ENCODE assay signal across 16 mouse cellular contexts in the genomic region with DNA sequence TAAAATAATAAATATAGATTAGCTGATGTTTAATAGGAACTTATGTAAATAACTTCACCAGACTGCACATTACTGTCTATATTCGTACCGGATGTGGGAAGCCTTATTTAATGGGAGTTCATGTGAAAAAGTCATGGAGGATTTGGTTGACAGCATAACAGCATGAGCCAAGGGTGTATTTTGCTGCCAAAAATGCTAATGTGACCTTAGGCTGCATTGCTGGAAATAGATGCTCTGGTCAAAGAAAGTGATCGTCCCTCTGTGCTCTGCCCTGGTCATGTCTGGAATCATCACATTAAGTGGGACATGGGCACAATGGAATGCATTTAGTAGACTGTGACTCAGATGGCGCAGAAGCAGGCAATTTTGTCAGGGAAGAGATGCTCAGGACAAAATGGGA. TPM values are rescaled to one million over a fixed set of nuclear protein-coding genes. Genes with fewer than 3 reads are reported as not detected.
DNase-seq lines count a peak whose midpoint lies in the region; ATAC-seq lines count a peak whose summit lies in the region.
"Had no signal": no experiment of that assay in that cellular context is flagged by ENCODE, and none has a peak within 500 bp of the region (broad histone marks: within the 10 kb centered on the region; RNA-seq: fewer than 3 reads in every experiment).

No protein-coding gene starts in this region.

- H3K9ac ChIP-seq in kidney, embryonic 14.5 days (ENCODE audit: low read depth, low read length), result no peak overlapping the region
- H3K9ac ChIP-seq: forebrain, embryonic 12.5 days; heart, embryonic 13.5 days; hindbrain, embryonic 12.5 days; liver, embryonic 13.5 days; neural tube, embryonic 12.5 days had no signal

- WGBS in kidney, embryonic 14.5 days, result 81% methylated on average over 4 of the region's 4 CpGs

- H3K4me3 ChIP-seq in kidney, embryonic 14.5 days (ENCODE audit: low read length), result no peak overlapping the region
- H3K4me3 ChIP-seq: forebrain, embryonic 12.5 days; heart, embryonic 13.5 days; hindbrain, embryonic 12.5 days; liver, embryonic 13.5 days; neural tube, embryonic 12.5 days had no signal

- no peaks in the 10 kb centered on the region for H3K36me3 ChIP-seq in kidney, embryonic 14.5 days (ENCODE audit: control insufficient read depth, insufficient read depth, low read length)
- H3K36me3 ChIP-seq: forebrain, embryonic 12.5 days; hindbrain, embryonic 12.5 days; liver, embryonic 13.5 days; neural tube, embryonic 12.5 days had no signal

- no peaks in the 10 kb centered on the region for H3K9me3 ChIP-seq in kidney, embryonic 14.5 days (ENCODE audit: control insufficient read depth, low read length)
- H3K9me3 ChIP-seq: forebrain, embryonic 12.5 days; heart, embryonic 13.5 days; hindbrain, embryonic 12.5 days; liver, embryonic 13.5 days; neural tube, embryonic 12.5 days had no signal

- no peak overlapping the region for H3K27ac ChIP-seq in kidney, embryonic 14.5 days (ENCODE audit: low read depth, low read length)
- H3K27ac ChIP-seq: forebrain, embryonic 12.5 days; heart, embryonic 13.5 days; hindbrain, embryonic 12.5 days; liver, embryonic 13.5 days; neural tube, embryonic 12.5 days had no signal

- no peak for ATAC-seq in kidney, embryonic 14.5 days (ENCODE audit: low FRiP score, low TSS enrichment)

- H3K27me3 ChIP-seq in kidney, embryonic 14.5 days (ENCODE audit: control insufficient read depth, insufficient read depth, low read length), result no peaks in the 10 kb centered on the region
- H3K27me3 ChIP-seq: forebrain, embryonic 12.5 days; heart, embryonic 13.5 days; hindbrain, embryonic 12.5 days; liver, embryonic 13.5 days; neural tube, embryonic 12.5 days had no signal

- no peaks in the 10 kb centered on the region for H3K4me1 ChIP-seq in kidney, embryonic 14.5 days (ENCODE audit: control insufficient read depth, insufficient read depth, low read length)
- H3K4me1 ChIP-seq: forebrain, embryonic 12.5 days; hindbrain, embryonic 12.5 days; liver, embryonic 13.5 days; neural tube, embryonic 12.5 days had no signal

- peak; percentile 49 to 56 for DNase-seq in cerebellum, postnatal 10 days
- no peak for DNase-seq in cerebellum, adult 11-12 months
- DNase-seq in kidney, adult 9 months, result peak; percentile 55
- peak; percentile 18 for DNase-seq in retina, postnatal 1 day
- DNase-seq in retina, embryonic 14.5 days (ENCODE audit: low spot score), result no peak
- no peak for DNase-seq in adrenal gland, adult 8-10 months
- DNase-seq in gastrocnemius, adult 8-10 months (ENCODE audit: low spot score in 2 of 2), result no peak
- DNase-seq: cerebellum, adult 11 months; liver, embryonic 13.5 days; right cerebral cortex, postnatal 4 days; thymus, postnatal 14 days had no signal

- no peak overlapping the region for H3K4me2 ChIP-seq in kidney, embryonic 14.5 days (replicated peaks; ENCODE audit: low read depth, low read length)
- H3K4me2 ChIP-seq: forebrain, embryonic 12.5 days; heart, embryonic 13.5 days; hindbrain, embryonic 12.5 days; liver, embryonic 13.5 days; neural tube, embryonic 12.5 days had no signal

RNA-seq across cellular contexts. Expression of a gene that starts 52.7 kb away (rescaled TPM):
- polyA plus RNA-seq in kidney, embryonic 14.5 days (2014; fragmentation: Nextera tagmentation; extraction: Ambion mirVana), result 7.0 and 8.8 TPM in 2 replicates
- 10 to 100 TPM; 23.6 to 29.1 (median 27.1) TPM for total RNA-seq in adrenal gland, adult 8-10 months (2022)
- 10 to 100 TPM in 1 of 4 experiments, 1 to 10 TPM in 3; 7.9 to 10.0 (median 9.2) TPM for total RNA-seq in gastrocnemius, adult 8-10 months (2022)

Comparison
In these comparisons a context has a peak if more than half of its experiments do, and no peak if none do; other contexts are left out.
1. DNase-seq: peak in cerebellum, postnatal 10 days (2 of 2), kidney, adult 9 months (single experiment) and retina, postnatal 1 day (single experiment); none in cerebellum, adult 11-12 months (single experiment), retina, embryonic 14.5 days (single experiment), adrenal gland, adult 8-10 months (single experiment) and gastrocnemius, adult 8-10 months (0 of 2).